Mouse (Mus musculus): ENCODE data around the gene Rubcn.

Rubcn gene

GRCm38 (mm10) chr16:32870231-32870630, 7.3 kb downstream of the Rubcn start:
- DNase-seq (ENCODE audit: low read depth, low spot score): no peak

- peak; percentile 93 for DNase-seq (ENCODE audit: low read depth, low spot score)
These were observed 9.5 kb downstream of the Rubcn start for GRCm38 (mm10) chr16:32867919-32868552.

GRCm38 (mm10) chr16:32866713-32867112, 10.9 kb downstream of the Rubcn start:
- peak; percentile 84 for DNase-seq (ENCODE audit: low read depth, low spot score)

GRCm38 (mm10) chr16:32865401-32865800, 12.2 kb downstream of the Rubcn start:
- peak; percentile 75 for DNase-seq (ENCODE audit: low read depth, low spot score)

GRCm38 (mm10) chr16:32861813-32862385, 15.7 kb downstream of the Rubcn start:
- peak; percentile 41 for DNase-seq (ENCODE audit: low read depth, low spot score)

- DNase-seq (ENCODE audit: low read depth, low spot score): no peak
These were observed 18.6 kb downstream of the Rubcn start for GRCm38 (mm10) chr16:32858771-32859636.

GRCm38 (mm10) chr16:32858356-32858755, 19.2 kb downstream of the Rubcn start:
- DNase-seq (ENCODE audit: low read depth, low spot score): no peak

GRCm38 (mm10) chr16:32856751-32857150, 20.8 kb downstream of the Rubcn start:
- DNase-seq (ENCODE audit: low read depth, low spot score): no peak

GRCm38 (mm10) chr16:32854050-32854571, 23.5 kb downstream of the Rubcn start:
- DNase-seq (ENCODE audit: low read depth, low spot score): no peak

- DNase-seq (ENCODE audit: low read depth, low spot score): no peak
These were observed 24.0 kb downstream of the Rubcn start for GRCm38 (mm10) chr16:32853492-32854049.

- DNase-seq (ENCODE audit: low read depth, low spot score): no peak
These were observed 28.3 kb downstream of the Rubcn start for GRCm38 (mm10) chr16:32849042-32849830.

GRCm38 (mm10) chr16:32847103-32847502, 30.5 kb downstream of the Rubcn start:
- no peak for DNase-seq (ENCODE audit: low read depth, low spot score)

- no peak for DNase-seq (ENCODE audit: low read depth, low spot score)
These were observed 46.1 kb downstream of the Rubcn start for GRCm38 (mm10) chr16:32831501-32831900.

- DNase-seq (ENCODE audit: low read depth, low spot score): no peak
These were observed 48.5 kb downstream of the Rubcn start for GRCm38 (mm10) chr16:32829104-32829503.

GRCm38 (mm10) chr16:32826521-32826920, 51.0 kb downstream of the Rubcn start:
- peak; percentile 45 for DNase-seq (ENCODE audit: low read depth, low spot score)

- DNase-seq (ENCODE audit: low read depth, low spot score): no peak
These were observed 52.2 kb downstream of the Rubcn start for GRCm38 (mm10) chr16:32825380-32825779.

GRCm38 (mm10) chr16:32824061-32824460, 53.5 kb downstream of the Rubcn start:
- no peak for DNase-seq (ENCODE audit: low read depth, low spot score)

- DNase-seq (ENCODE audit: low read depth, low spot score): no peak
These were observed 54.1 kb downstream of the Rubcn start for GRCm38 (mm10) chr16:32823487-32823886.

GRCm38 (mm10) chr16:32822881-32823280, 54.7 kb downstream of the Rubcn start:
- DNase-seq (ENCODE audit: low read depth, low spot score): no peak

- DNase-seq (ENCODE audit: low read depth, low spot score): no peak
These were observed 55.1 kb downstream of the Rubcn start for GRCm38 (mm10) chr16:32822450-32822827.

GRCm38 (mm10) chr16:32821772-32822449, 55.7 kb downstream of the Rubcn start:
- DNase-seq (ENCODE audit: low read depth, low spot score): no peak
